Comparison of ENCODE assay signal across 9 mouse cellular contexts in the genomic region with DNA sequence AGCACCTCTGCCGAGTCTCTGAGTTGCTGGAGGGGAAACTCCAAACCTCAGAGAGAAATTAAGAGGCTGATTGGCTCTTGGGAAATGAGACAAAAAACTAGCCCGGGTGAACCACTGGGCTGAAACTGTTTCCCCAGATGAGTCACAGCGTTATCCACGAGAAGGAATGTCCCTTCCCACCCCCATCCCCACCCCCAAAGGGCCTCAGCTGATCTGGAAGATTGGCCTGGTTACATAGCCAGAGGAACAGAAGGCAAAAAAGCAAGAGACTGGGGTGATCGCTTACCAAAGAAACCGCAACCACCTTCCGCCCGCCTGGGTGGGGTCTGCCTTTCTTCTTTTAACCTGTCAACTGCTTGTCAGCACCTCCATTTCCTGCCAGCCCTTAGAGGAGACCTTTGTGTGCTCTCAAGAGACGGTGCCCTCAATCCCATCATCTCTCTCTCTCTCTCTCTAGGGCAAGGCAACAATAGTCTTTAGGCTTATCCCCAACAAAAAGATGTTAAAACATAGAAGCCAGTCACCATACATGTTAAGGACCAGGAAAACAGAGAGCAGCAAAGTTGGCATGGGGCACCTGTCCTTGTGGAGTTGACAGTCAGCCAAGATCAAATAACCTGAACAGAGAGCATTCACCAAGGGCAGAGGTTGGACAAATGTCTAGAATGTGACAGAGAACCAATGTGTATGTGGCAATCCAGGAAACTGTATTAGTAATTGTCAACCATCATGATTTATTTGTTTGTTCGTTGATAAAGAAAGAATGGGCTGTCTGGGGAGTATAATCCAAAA.
DNase-seq lines count a peak whose midpoint lies in the region; ATAC-seq lines count a peak whose summit lies in the region.
"Had no signal": no experiment of that assay in that cellular context is flagged by ENCODE, and none has a peak within 500 bp of the region (broad histone marks: within the 10 kb centered on the region; RNA-seq: fewer than 3 reads in every experiment).

No protein-coding gene starts in this region.

- WGBS in heart, embryonic 10.5 days, result 11% methylated on average over 10 of the region's 10 CpGs
- WGBS in midbrain, embryonic 15.5 days, result 48% methylated on average over 10 of the region's 10 CpGs

- no peak overlapping the region for H3K4me2 ChIP-seq in midbrain, embryonic 15.5 days
- H3K4me2 ChIP-seq: lung, embryonic 14.5 days had no signal

- peak overlapping the region; percentile 31; the same call in 1 of the 2 replicates for H3K27ac ChIP-seq in heart, embryonic 10.5 days
- no peak overlapping the region for H3K27ac ChIP-seq in midbrain, embryonic 15.5 days

- peaks cover 36% of the 10 kb centered on the region for H3K4me1 ChIP-seq in heart, embryonic 10.5 days
- H3K4me1 ChIP-seq in midbrain, embryonic 15.5 days, result no peaks in the 10 kb centered on the region

- no peak overlapping the region for H3K9ac ChIP-seq in midbrain, embryonic 15.5 days
- H3K9ac ChIP-seq: lung, embryonic 14.5 days had no signal

- no peak for ATAC-seq in midbrain, embryonic 15.5 days (replicated peaks)

- no peaks in the 10 kb centered on the region for H3K27me3 ChIP-seq in heart, embryonic 10.5 days (ENCODE audit: insufficient read depth, poor library complexity, severe bottlenecking)
- no peaks in the 10 kb centered on the region for H3K27me3 ChIP-seq in midbrain, embryonic 15.5 days (replicated peaks)

- 0 out of 2 replicates have a peak overlapping the region, but pooled peaks have one; percentile 29 for H3K4me3 ChIP-seq in heart, embryonic 10.5 days
- H3K4me3 ChIP-seq in midbrain, embryonic 15.5 days, result no peak overlapping the region

- H3K9me3 ChIP-seq in heart, embryonic 10.5 days, result no peaks in the 10 kb centered on the region
- no peaks in the 10 kb centered on the region for H3K9me3 ChIP-seq in midbrain, embryonic 15.5 days

- DNase-seq in gastrocnemius, adult 18-20 months (ENCODE audit: low spot score), result peak; percentile 18
- DNase-seq in gastrocnemius, adult 8-10 months (ENCODE audit: low spot score in 2 of 2), result no peak
- peak; percentile 67 for DNase-seq in ES-CJ7 (ENCODE audit: low read depth, low spot score)
- DNase-seq in heart, embryonic 10.5 days (ENCODE audit: low spot score), result peak; percentile 77
- peak; percentile 84 to 87 for DNase-seq in spleen, postnatal 36 days (ENCODE audit: low spot score in 2 of 2)
- DNase-seq in layer of hippocampus, postnatal 14 days (ENCODE audit: low spot score in 2 of 2), result no peak
- no peak for DNase-seq in retina, embryonic 14.5 days (ENCODE audit: low spot score)
- DNase-seq: lung, embryonic 14.5 days had no signal

- H3K36me3 ChIP-seq in heart, embryonic 10.5 days, result no peaks in the 10 kb centered on the region
- H3K36me3 ChIP-seq in midbrain, embryonic 15.5 days (replicated peaks), result no peaks in the 10 kb centered on the region

Comparison
In these comparisons a context has a peak if more than half of its experiments do, and no peak if none do; other contexts are left out.
1. DNase-seq: peak in gastrocnemius, adult 18-20 months (single experiment), ES-CJ7 (single experiment), heart, embryonic 10.5 days (single experiment) and spleen, postnatal 36 days (2 of 2); none in gastrocnemius, adult 8-10 months (0 of 2), layer of hippocampus, postnatal 14 days (0 of 2) and retina, embryonic 14.5 days (single experiment).